Mouse (Mus musculus): Measurements from ENCODE around the gene Ptprcap. TPM values are rescaled to one million over a fixed set of nuclear protein-coding genes. Genes with fewer than 3 reads are reported as not detected.
"Not testable (repeated sequence)": the region's sequence is repeated elsewhere in the genome, so short reads cannot be mapped to it uniquely, and the experiment has no call there.

The Ptprcap gene
- polyA plus RNA-seq, 1 experiment from 2014 or later: 0.80 TPM

- Histone ChIP-seq H3K4me2 (replicated peaks; ENCODE audit: low read depth, low read length) (no peak overlapping the region), H3K9me3 (ENCODE audit: control insufficient read depth, low read length) (no peaks in the 10 kb centered on the region), H3K27ac (ENCODE audit: low read depth, low read length) (no peak overlapping the region), H3K9ac (ENCODE audit: low read depth, low read length) (no peak overlapping the region), H3K36me3 (ENCODE audit: control insufficient read depth, insufficient read depth, low read length) (peaks cover 46% of the 10 kb centered on the region), H3K27me3 (ENCODE audit: control insufficient read depth, insufficient read depth, low read length) (no peaks in the 10 kb centered on the region), H3K4me1 (ENCODE audit: control insufficient read depth, insufficient read depth, low read length) (peaks cover 3% of the 10 kb centered on the region; the same call in 1 of the 2 replicates), H3K4me3 (ENCODE audit: low read length) (no peak overlapping the region)
- ATAC-seq (ENCODE audit: low FRiP score, low TSS enrichment): no peak
- 80% methylated on average over 2 of the region's 2 CpGs for WGBS
These were observed 21.6 kb upstream of the Ptprcap start for GRCm38 (mm10) chr19:4131768-4132167.

- peaks cover 33% of the 10 kb centered on the region for H3K36me3 ChIP-seq (ENCODE audit: control insufficient read depth, insufficient read depth, low read length)
- ATAC-seq (ENCODE audit: low FRiP score, low TSS enrichment): no peak
- WGBS: 84% methylated on average over 4 of the region's 4 CpGs
- H3K27me3 ChIP-seq (ENCODE audit: control insufficient read depth, insufficient read depth, low read length): no peaks in the 10 kb centered on the region
- no peak overlapping the region for H3K4me2 ChIP-seq (replicated peaks; ENCODE audit: low read depth, low read length)
- no peak overlapping the region for H3K4me3 ChIP-seq (ENCODE audit: low read length)
- no peaks in the 10 kb centered on the region for H3K9me3 ChIP-seq (ENCODE audit: control insufficient read depth, low read length)
- H3K4me1 ChIP-seq (ENCODE audit: control insufficient read depth, insufficient read depth, low read length): no peaks in the 10 kb centered on the region
- no peak overlapping the region for H3K9ac ChIP-seq (ENCODE audit: low read depth, low read length)
- no peak overlapping the region for H3K27ac ChIP-seq (ENCODE audit: low read depth, low read length)
These were observed 19.1 kb upstream of the Ptprcap start for GRCm38 (mm10) chr19:4134354-4134753.

GRCm38 (mm10) chr19:4135229-4135962, 18.0 kb upstream of the Ptprcap start:
- ATAC-seq (ENCODE audit: low FRiP score, low TSS enrichment); H3K9ac ChIP-seq (ENCODE audit: low read depth, low read length); H3K4me2 ChIP-seq (replicated peaks; ENCODE audit: low read depth, low read length); H3K4me1 ChIP-seq (ENCODE audit: control insufficient read depth, insufficient read depth, low read length); H3K4me3 ChIP-seq (ENCODE audit: low read length); H3K9me3 ChIP-seq (ENCODE audit: control insufficient read depth, low read length); H3K27ac ChIP-seq (ENCODE audit: low read depth, low read length); H3K27me3 ChIP-seq (ENCODE audit: control insufficient read depth, insufficient read depth, low read length): not testable (repeated sequence)
- 77% methylated on average over 6 of the region's 6 CpGs for WGBS
- peaks cover 23% of the 10 kb centered on the region for H3K36me3 ChIP-seq (ENCODE audit: control insufficient read depth, insufficient read depth, low read length)

- not testable (repeated sequence) for H3K27me3 ChIP-seq (ENCODE audit: control insufficient read depth, insufficient read depth, low read length); H3K9me3 ChIP-seq (ENCODE audit: control insufficient read depth, low read length); H3K4me3 ChIP-seq (ENCODE audit: low read length); H3K4me2 ChIP-seq (replicated peaks; ENCODE audit: low read depth, low read length); H3K27ac ChIP-seq (ENCODE audit: low read depth, low read length); H3K4me1 ChIP-seq (ENCODE audit: control insufficient read depth, insufficient read depth, low read length); H3K9ac ChIP-seq (ENCODE audit: low read depth, low read length)
- peaks cover 21% of the 10 kb centered on the region for H3K36me3 ChIP-seq (ENCODE audit: control insufficient read depth, insufficient read depth, low read length)
- ATAC-seq (ENCODE audit: low FRiP score, low TSS enrichment): 0 out of 2 replicates have a peak, but pooled peaks have one; percentile 22
- WGBS: 24% methylated on average over 8 of the region's 8 CpGs
These were observed 17.4 kb upstream of the Ptprcap start for GRCm38 (mm10) chr19:4135963-4136345.

- no peaks in the 10 kb centered on the region for H3K4me1 ChIP-seq (ENCODE audit: control insufficient read depth, insufficient read depth, low read length)
- peaks cover 16% of the 10 kb centered on the region for H3K36me3 ChIP-seq (ENCODE audit: control insufficient read depth, insufficient read depth, low read length)
- no peak overlapping the region for H3K4me3 ChIP-seq (ENCODE audit: low read length)
- ATAC-seq (ENCODE audit: low FRiP score, low TSS enrichment): no peak
- H3K9me3 ChIP-seq (ENCODE audit: control insufficient read depth, low read length): no peaks in the 10 kb centered on the region
- no peak overlapping the region for H3K4me2 ChIP-seq (replicated peaks; ENCODE audit: low read depth, low read length)
- WGBS: 73% methylated on average over 5 of the region's 5 CpGs
- no peaks in the 10 kb centered on the region for H3K27me3 ChIP-seq (ENCODE audit: control insufficient read depth, insufficient read depth, low read length)
- no peak overlapping the region for H3K27ac ChIP-seq (ENCODE audit: low read depth, low read length)
- H3K9ac ChIP-seq (ENCODE audit: low read depth, low read length): no peak overlapping the region
These were observed 16.9 kb upstream of the Ptprcap start for GRCm38 (mm10) chr19:4136463-4136862.

- no peak overlapping the region for H3K27ac ChIP-seq (ENCODE audit: low read depth, low read length)
- H3K4me2 ChIP-seq (replicated peaks; ENCODE audit: low read depth, low read length): no peak overlapping the region
- H3K27me3 ChIP-seq (ENCODE audit: control insufficient read depth, insufficient read depth, low read length): no peaks in the 10 kb centered on the region
- no peak overlapping the region for H3K9ac ChIP-seq (ENCODE audit: low read depth, low read length)
- WGBS: 77% methylated on average over 5 of the region's 5 CpGs
- no peaks in the 10 kb centered on the region for H3K4me1 ChIP-seq (ENCODE audit: control insufficient read depth, insufficient read depth, low read length)
- peaks cover 1% of the 10 kb centered on the region; the same call in 1 of the 2 replicates for H3K36me3 ChIP-seq (ENCODE audit: control insufficient read depth, insufficient read depth, low read length)
- no peaks in the 10 kb centered on the region for H3K9me3 ChIP-seq (ENCODE audit: control insufficient read depth, low read length)
- no peak for ATAC-seq (ENCODE audit: low FRiP score, low TSS enrichment)
- no peak overlapping the region for H3K4me3 ChIP-seq (ENCODE audit: low read length)
These were observed 15.5 kb upstream of the Ptprcap start for GRCm38 (mm10) chr19:4137913-4138312.

- Histone ChIP-seq H3K4me1 (ENCODE audit: control insufficient read depth, insufficient read depth, low read length) (no peaks in the 10 kb centered on the region), H3K36me3 (ENCODE audit: control insufficient read depth, insufficient read depth, low read length) (no peaks in the 10 kb centered on the region), H3K27ac (ENCODE audit: low read depth, low read length) (no peak within 1 kb of the TSS), H3K4me3 (ENCODE audit: low read length) (no peak within 1 kb of the TSS), H3K9ac (ENCODE audit: low read depth, low read length) (no peak within 1 kb of the TSS), H3K27me3 (ENCODE audit: control insufficient read depth, insufficient read depth, low read length) (no peaks in the 10 kb centered on the region), H3K4me2 (replicated peaks; ENCODE audit: low read depth, low read length) (no peak within 1 kb of the TSS), H3K9me3 (ENCODE audit: control insufficient read depth, low read length) (no peaks in the 10 kb centered on the region)
- 89% methylated on average over 2 of the region's 2 CpGs for whole genome bisulfite sequencing
- no peak for ATAC-seq (ENCODE audit: low FRiP score, low TSS enrichment)
These were observed 14.0 kb upstream of the Ptprcap start, which contains the start of gene Gpr152 for GRCm38 (mm10) chr19:4139446-4139845. TSS of gene Gpr152 (plus strand) at chr19:4139787.

GRCm38 (mm10) chr19:4140147-4140546, 13.3 kb upstream of the Ptprcap start:
- Histone ChIP-seq H3K9me3 (ENCODE audit: control insufficient read depth, low read length) (no peaks in the 10 kb centered on the region), H3K4me2 (replicated peaks; ENCODE audit: low read depth, low read length) (no peak overlapping the region), H3K9ac (ENCODE audit: low read depth, low read length) (no peak overlapping the region), H3K4me1 (ENCODE audit: control insufficient read depth, insufficient read depth, low read length) (no peaks in the 10 kb centered on the region), H3K27me3 (ENCODE audit: control insufficient read depth, insufficient read depth, low read length) (no peaks in the 10 kb centered on the region), H3K27ac (ENCODE audit: low read depth, low read length) (no peak overlapping the region), H3K4me3 (ENCODE audit: low read length) (no peak overlapping the region), H3K36me3 (ENCODE audit: control insufficient read depth, insufficient read depth, low read length) (no peaks in the 10 kb centered on the region)
- 63% methylated on average over 6 of the region's 6 CpGs for WGBS
- ATAC-seq (ENCODE audit: low FRiP score, low TSS enrichment): no peak

- H3K9ac ChIP-seq (ENCODE audit: low read depth, low read length): no peak overlapping the region
- H3K4me1 ChIP-seq (ENCODE audit: control insufficient read depth, insufficient read depth, low read length): peaks cover under 1% of the 10 kb centered on the region
- no peaks in the 10 kb centered on the region for H3K9me3 ChIP-seq (ENCODE audit: control insufficient read depth, low read length)
- no peaks in the 10 kb centered on the region for H3K27me3 ChIP-seq (ENCODE audit: control insufficient read depth, insufficient read depth, low read length)
- WGBS: 92% methylated on average over 18 of the region's 18 CpGs
- no peak overlapping the region for H3K4me2 ChIP-seq (replicated peaks; ENCODE audit: low read depth, low read length)
- H3K36me3 ChIP-seq (ENCODE audit: control insufficient read depth, insufficient read depth, low read length): no peaks in the 10 kb centered on the region
- H3K27ac ChIP-seq (ENCODE audit: low read depth, low read length): no peak overlapping the region
- H3K4me3 ChIP-seq (ENCODE audit: low read length): no peak overlapping the region
- ATAC-seq (ENCODE audit: low FRiP score, low TSS enrichment): no peak
These were observed 10.8 kb upstream of the Ptprcap start for GRCm38 (mm10) chr19:4142416-4143173.

Data from kidney, embryonic 14.5 days (tissue).